Mouse (Mus musculus): ENCODE measurements around the gene Snx33.
"Not testable (repeated sequence)": the region's sequence is repeated elsewhere in the genome, so short reads cannot be mapped to it uniquely, and the experiment has no call there.

Gene Snx33

GRCm38 (mm10) chr9:56928041-56928811, at the start of gene Snx33:
Gene Snx33, minus strand, starts transcription at chr9:56928371.
- peak; percentile 63 to 75 for DNase-seq (ENCODE audit: low read depth in 2 of 2, low spot score in 2 of 2)

GRCm38 (mm10) chr9:56975199-56975598, 47.0 kb upstream of the Snx33 start:
- DNase-seq (ENCODE audit: low read depth in 2 of 2, low spot score in 2 of 2): no peak

GRCm38 (mm10) chr9:56973960-56974524, 45.9 kb upstream of the Snx33 start:
- no peak for DNase-seq (ENCODE audit: low read depth in 2 of 2, low spot score in 2 of 2)

- DNase-seq (ENCODE audit: low read depth in 2 of 2, low spot score in 2 of 2): no peak
These were observed 42.0 kb upstream of the Snx33 start for GRCm38 (mm10) chr9:56970158-56970557.

DNA sequence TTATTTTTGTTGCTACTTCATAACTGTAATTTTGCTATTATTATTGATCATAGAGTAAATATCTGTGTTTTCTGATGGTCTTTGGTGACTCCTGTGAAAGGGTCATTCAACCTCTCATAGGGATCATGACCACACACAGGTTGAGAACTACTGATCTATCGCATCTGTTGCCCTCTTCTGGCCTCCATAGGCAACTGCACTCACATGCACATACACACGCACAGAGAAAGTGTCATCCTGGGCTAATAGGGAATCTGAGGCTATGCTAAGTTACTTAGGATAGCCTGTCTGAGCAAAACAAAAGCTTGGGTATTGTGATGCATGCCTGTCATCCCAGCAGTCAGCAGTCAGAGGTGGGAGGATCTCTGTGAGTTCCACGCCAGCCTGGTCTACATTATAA, 33.4 kb upstream of the Snx33 start:
- no peak for DNase-seq (ENCODE audit: low read depth in 2 of 2, low spot score in 2 of 2)

DNA sequence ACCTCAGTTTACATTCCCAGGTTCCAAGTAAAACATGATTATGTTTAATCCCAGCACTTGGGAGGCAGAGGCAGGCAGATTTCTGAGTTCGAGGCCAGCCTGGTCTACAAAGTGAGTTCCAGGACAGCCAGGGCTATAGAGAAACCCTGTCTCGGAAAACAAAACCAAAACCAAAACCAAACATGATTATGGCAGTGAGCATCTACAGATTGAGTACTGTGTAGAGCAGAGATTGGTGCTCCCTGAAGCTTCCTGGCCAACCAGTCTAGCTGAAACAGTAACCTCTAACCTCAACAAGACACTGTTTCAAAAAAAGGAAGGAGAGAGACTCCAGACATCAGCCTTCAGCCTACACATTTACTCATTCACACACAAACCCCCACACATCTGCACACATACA, 30.5 kb upstream of the Snx33 start:
- DNase-seq (ENCODE audit: low read depth in 2 of 2, low spot score in 2 of 2): no peak

- DNase-seq (ENCODE audit: low read depth in 2 of 2, low spot score in 2 of 2): no peak
These were observed 28.9 kb upstream of the Snx33 start for GRCm38 (mm10) chr9:56956966-56957675.

- no peak for DNase-seq (ENCODE audit: low read depth in 2 of 2, low spot score in 2 of 2)
These were observed 25.4 kb upstream of the Snx33 start for GRCm38 (mm10) chr9:56953562-56953961.

- peak; percentile 93 to 97 for DNase-seq (ENCODE audit: low read depth in 2 of 2, low spot score in 2 of 2)
These were observed 22.5 kb upstream of the Snx33 start, which contains the start of gene Snupn for GRCm38 (mm10) chr9:56950414-56951400. Gene Snupn, plus strand, starts transcription at chr9:56950878.

DNA sequence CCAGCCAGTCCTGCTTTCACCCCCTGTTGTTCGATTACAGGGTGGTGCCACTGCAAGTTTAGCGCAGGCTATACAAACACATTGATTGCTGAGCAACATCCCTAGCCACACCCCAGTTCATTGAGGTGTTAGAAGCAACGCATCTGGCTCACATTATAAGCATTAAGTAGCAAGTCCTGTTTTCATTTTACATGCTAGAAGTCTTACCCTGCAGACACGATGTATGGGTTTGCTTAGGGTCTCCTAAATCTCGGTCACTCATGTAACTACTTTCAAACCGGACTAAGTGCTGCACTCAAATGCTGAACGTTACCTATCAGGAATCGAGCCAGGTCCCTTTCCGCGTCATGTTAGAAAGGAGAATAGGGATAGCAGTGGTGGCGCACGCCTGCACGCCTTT, 21.6 kb upstream of the Snx33 start:
- no peak for DNase-seq (ENCODE audit: low read depth in 2 of 2, low spot score in 2 of 2)

DNA sequence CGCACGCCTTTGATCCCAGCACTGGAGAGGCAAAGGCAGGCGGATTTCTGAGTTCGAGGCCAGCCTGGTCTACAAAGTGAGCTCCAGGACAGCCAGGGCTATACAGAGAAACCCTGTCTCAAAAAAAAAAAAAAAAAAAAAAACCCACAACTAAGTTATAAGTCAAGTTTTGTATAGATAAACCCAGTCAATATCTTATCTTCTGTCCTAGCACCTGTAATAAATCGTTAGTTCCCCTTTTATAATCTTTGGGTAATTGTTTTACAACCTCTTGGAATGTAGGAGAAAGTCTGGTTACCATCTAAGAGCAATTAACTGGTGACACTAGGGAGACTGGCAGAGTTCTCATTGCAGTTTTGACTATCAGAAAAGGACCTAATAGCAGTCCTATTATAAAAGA, 20.5 kb upstream of the Snx33 start:
- DNase-seq (ENCODE audit: low read depth in 2 of 2, low spot score in 2 of 2): not testable (repeated sequence)

- DNase-seq (ENCODE audit: low read depth in 2 of 2, low spot score in 2 of 2): peak; percentile 42 to 61
These were observed 19.3 kb upstream of the Snx33 start for GRCm38 (mm10) chr9:56947481-56947880.

DNA sequence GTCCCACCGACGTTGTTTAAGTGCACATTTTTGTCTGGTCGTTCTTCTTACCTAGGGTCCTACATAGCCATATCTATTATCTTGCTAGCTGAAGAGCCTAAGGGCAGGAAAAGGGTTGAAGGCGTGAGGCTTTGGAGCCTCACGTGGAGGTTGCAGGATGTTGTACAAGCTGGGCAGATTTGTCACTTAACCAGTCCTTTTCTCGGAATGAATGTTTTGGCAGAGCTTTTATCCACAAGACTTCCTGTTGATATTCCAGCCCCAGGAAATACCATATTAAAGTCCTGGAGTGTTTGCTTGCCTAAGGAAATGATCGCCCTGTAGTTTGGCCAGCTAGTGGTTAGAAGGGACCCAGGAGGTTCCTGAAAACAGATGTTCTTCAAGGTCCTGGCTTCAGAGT, 10.2 kb upstream of the Snx33 start:
- no peak for DNase-seq (ENCODE audit: low read depth in 2 of 2, low spot score in 2 of 2)

GRCm38 (mm10) chr9:56937223-56938160, 9.3 kb upstream of the Snx33 start, which contains the start of gene Imp3:
Gene Imp3, plus strand, starts transcription at chr9:56937475.
- DNase-seq (ENCODE audit: low read depth in 2 of 2, low spot score in 2 of 2): peak; percentile 82 to 89

- DNase-seq (ENCODE audit: low read depth in 2 of 2, low spot score in 2 of 2): no peak
These were observed 8.7 kb upstream of the Snx33 start for GRCm38 (mm10) chr9:56936861-56937222.

DNA sequence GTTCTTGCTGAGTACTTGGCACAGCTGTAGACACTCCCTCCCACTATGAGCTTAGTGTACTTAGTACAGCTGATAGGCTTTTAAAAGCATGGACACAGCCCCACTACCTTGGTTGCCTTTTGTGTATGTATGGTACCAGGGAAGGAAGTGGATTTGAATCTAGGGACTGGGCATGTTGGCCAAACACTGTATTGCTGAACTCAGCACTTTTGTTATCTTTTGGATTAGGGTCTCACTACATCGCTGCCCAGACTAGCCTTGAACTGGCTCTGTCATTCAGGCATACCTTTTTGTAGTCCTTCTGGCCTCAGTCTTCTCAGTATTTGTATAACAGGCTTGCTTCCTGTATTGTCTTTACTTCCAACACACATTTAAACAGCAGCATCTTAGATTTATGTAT, 2.4 kb upstream of the Snx33 start:
- no peak for DNase-seq (ENCODE audit: low read depth in 2 of 2, low spot score in 2 of 2)

DNA sequence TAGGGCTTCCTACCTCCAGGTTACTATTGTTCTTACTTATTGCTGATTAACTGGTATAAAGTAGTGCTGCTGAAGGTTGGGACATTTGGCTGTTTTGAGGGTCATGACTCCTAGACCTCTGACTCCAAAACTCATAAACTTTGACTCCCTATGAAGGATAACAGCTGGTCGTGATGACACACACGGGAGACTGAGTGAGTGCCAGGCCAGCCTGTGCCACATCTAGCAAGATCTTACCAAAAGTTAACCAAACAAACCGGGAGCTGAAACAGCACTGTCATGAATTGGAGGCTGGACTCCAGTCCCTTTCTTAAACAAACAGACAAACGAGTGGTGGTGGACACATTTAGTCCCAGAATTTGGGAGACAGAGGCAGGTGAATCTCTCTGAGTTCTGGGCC, 1.3 kb upstream of the Snx33 start:
- DNase-seq (ENCODE audit: low read depth in 2 of 2, low spot score in 2 of 2): no peak

DNA sequence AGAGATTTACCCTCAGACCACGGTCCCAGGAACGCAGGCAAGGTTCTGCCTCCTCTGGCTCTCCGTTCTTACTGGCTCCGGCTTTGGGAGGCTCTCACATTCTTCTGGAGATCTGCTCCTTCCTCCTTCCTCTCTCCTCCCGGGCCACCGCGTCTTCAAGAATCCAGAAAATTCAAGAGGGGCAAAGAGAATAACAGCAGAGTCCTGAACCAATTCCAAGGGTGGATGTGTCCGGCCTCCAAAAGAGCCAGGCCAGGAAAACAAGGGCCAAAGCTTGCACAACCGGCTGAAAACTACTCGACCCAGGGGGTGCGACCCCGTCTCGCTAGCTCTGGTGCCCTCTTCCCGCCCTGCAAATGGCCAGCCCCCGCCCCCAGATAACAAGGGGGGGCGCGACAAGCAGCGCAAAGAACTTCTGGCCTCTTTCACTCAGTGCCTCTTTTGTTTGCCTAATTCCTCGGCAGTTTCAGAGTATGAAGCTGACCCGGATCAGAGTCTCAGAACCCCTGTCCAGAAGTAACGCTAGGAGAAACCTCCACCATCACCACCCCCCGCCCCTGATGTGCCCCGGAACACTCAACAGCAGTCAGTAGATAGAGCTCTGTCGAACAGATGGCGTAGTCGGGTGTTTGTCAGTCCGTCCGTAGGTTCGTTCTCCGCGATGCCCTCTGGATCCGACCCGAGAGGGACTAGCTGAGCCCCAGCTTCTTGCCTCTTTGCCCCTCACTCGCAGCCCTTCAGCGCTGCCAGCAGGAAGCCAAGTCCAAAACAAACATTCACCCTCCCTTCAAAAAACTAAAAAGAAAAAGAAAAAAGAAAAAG, 769 bp downstream of the Snx33 start:
- peak in 1 of 2 experiments; percentile 28 for DNase-seq (ENCODE audit: low read depth in 2 of 2, low spot score in 2 of 2)

DNA sequence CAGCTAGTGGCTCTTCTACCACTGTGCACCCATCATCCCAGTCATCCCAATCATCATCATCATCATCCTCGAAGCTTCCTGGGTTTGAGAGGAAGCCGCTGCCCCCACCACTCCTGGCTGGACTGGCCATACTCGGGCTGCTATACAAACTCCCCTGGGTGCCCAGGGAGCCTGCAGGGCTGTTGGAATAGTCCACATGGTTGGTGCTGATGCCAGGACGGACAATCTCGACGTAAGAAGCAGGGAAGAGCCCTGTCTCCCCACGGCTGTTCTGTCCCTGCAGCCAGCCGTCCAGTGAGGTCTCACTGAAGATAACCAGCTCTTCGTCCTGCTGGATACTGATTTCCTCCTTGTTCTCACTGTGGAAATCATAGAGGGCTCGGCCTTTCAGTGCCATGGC, 1.8 kb downstream of the Snx33 start:
- no peak for DNase-seq (ENCODE audit: low read depth in 2 of 2, low spot score in 2 of 2)

Measured in CD8-positive naive resting alpha-beta T cell, adult 2 months (primary cell).